Mouse (Mus musculus): Measurements from ENCODE around the gene Fam124a.
"Not testable (repeated sequence)": the region's sequence is repeated elsewhere in the genome, so short reads cannot be mapped to it uniquely, and the experiment has no call there.

The Fam124a gene

DNA sequence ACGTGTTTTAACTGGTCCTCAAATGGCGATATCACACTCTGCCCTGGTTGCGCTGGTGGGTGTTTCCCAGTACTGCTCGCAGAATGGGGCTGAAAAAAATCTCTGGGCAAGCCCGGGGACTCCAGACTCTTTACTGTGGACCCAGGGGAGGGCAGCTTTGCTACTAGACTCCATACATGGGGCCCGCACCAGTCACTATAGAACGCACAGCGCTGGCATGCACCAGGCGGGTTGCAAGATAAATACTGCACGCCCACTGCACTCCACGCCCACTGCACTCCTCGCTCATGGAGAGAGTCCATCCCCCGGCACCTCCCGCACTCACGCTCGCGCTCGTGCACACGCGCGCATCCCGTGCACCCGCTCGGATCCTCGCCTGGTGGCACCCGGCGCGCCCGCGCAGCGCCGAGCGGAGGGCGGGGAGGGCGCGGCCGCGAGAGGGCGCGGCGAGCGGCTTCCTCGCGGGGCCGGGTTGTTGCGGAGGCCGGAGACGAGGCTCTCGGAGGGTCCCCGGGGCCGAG, at the start of gene Fam124a:
Gene Fam124a (plus strand): TSS at position 429 of the 521 bp plus-strand sequence.
- DNase-seq (ENCODE audit: low spot score in 2 of 2): peak in 1 of 2 experiments; percentile 21

DNA sequence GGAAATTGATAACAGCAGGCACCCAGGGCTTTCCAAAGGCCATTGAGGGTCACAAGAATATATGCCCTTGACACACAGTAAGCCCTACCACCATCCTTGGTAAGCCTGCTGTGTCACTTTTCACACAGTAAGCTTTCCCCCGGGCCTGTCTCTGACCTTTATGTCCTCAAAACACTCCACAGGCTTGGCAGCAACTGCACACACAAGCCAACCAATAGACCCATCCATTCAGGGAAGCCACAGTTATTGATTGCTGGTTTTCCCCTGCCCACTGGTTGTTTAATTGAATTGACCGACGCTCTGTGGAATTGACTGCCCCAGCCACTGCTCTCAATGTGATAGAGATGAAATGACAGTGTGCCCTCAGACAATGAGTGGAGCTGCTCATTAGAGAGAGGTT, 49.3 kb upstream of the Fam124a start:
- no peak for DNase-seq (ENCODE audit: low spot score in 2 of 2)

DNA sequence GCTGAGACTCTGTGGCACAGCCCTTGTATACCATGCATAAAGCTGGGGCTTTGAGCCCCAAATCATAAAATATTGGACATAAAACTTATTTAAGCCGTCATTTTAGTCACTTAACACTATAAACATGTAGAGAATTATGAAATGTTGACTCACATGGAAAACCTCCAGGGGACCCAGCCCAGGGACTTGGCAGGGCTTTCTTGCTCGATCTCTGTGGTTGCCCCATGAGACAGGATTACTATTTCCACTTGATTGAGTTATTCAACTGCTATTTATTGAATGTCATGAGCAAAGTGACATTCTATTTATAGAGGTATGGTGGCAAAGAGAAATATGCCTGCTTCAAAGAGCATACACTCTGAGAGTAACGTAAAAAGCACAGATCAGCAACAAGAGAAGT, 46.2 kb upstream of the Fam124a start:
- DNase-seq (ENCODE audit: low spot score in 2 of 2): no peak

DNA sequence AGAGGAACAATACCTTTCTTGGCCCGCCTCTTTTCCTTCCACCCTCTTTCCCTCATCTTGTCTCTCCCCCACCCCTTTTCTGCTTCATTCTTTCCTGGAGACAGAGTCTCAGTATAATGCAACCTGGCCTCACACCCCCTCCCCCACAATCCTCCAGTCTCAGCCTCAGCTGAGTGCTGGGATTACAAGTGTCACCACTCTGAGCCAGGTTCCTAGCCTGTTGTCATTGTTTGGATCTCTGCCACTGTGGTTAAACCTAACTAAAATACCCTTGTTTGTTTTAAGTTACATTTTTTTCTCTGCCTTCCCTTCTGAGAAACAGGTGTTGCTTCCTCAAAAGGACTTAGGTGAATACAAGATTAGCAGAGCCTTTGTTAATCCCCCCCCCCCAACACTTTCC, 42.7 kb upstream of the Fam124a start:
- DNase-seq (ENCODE audit: low spot score in 2 of 2): no peak

DNA sequence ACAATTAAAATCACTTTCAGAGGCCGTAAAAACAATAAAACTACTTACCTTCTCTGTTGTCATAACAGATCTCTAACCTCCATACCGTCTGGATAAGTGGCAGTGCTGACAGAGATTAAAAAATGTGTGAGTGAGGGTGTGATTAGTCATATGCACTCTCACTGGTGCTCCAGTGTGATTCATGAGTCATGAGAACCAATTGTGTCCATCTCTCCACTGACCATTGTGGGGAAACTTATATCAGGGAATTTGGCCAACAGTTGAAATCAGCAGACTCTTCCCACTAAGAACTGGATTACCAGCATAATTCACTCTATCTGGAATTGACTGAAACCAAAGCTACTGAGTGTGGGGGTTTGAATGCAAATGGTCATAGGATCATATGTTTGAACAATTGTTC, 24.6 kb upstream of the Fam124a start:
- DNase-seq (ENCODE audit: low spot score in 2 of 2): no peak

DNA sequence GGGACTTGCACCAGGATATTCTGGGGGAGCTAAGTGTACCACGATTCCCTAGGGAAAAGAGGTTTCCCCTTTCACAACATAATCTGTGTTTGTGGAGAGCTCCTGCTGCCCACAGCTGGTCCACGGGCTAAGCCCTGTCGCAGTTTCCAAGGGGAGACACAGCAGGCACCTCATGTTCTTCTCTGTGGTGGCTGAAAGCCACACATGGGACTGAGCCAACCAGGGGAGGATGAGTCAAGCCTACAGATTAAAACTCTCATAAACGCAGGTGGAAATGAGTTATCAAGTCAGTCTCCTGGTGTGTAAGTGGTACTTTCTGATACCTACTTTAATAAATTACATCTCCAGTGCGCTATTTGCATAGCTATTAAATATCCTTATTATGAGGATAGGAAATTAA, 19.4 kb upstream of the Fam124a start:
- no peak for DNase-seq (ENCODE audit: low spot score in 2 of 2)

DNA sequence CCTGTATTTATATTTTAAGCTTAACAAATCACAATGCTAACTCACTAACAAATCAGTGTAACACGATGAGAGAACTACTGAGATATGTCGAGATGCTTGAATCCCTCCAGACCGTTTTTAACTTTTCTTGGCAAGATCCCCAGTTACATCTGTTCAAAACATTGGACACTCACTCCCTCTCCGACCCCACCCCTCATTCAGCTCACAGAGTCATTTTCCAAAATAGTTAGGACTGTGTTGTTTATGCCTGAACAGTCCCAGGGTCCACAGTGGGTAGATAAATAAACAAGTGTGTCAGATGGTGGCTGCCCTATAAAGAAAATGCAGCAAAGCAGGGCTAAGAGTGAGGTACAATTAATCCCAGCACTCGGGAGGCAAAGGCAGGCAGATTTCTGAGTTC, 18.5 kb upstream of the Fam124a start:
- no peak for DNase-seq (ENCODE audit: low spot score in 2 of 2)

DNA sequence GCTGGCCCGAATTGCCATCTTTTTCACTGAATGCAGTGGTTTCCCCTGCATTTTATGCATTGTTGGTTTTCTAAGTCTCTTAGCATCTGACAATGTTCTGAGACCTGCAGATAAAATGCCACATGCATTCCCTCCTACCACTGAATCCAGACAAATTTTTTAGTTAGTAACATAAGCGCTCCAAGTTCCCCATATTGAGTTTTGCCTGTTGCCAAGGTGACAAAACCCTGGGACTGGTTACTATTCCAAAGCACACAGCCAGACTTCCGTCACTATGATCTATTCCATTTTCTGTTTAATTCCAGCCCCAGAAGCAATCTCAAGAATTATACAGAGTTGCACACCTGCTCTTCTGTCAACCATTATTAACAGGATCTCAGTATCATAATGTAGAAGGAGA, 15.7 kb upstream of the Fam124a start:
- DNase-seq (ENCODE audit: low spot score in 2 of 2): no peak

DNA sequence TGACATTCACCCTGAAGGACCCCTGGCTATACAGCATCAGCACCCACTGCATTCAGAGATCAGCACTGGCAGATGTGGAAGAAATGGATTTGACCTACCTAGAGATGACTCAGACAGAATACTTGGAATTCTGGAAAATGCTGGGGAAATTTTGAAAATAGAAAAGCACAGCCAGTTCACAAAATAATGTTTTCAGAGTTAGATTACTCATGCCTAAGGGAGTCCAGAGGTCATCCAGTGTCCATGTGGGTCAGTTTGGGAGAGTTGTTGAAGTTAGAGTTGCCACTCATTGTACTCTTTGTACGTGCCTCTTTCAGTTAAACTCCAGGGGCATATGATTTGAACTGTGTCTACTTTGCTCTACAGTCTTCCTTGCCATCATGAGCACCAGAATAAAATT, 13.8 kb upstream of the Fam124a start:
- no peak for DNase-seq (ENCODE audit: low spot score in 2 of 2)

DNA sequence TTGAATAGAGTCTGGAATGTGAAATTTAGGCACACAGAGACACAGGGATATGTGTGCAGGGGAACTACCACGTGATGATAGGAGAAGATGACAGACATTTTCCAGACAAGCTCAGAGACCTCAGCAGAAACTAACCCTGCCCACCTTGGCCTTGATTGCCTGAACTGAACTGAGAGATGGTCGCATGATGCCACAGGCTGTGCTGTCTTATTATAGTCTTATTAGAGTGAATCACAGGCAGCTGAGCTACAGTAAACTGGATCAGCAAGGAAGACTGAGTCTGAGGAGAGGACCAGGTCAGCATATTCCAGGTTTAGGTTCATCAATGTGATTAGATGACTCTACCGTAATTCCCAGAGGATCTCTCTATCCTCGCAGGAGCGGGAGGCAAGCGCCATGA, 9.2 kb upstream of the Fam124a start:
- no peak for DNase-seq (ENCODE audit: low spot score in 2 of 2)

DNA sequence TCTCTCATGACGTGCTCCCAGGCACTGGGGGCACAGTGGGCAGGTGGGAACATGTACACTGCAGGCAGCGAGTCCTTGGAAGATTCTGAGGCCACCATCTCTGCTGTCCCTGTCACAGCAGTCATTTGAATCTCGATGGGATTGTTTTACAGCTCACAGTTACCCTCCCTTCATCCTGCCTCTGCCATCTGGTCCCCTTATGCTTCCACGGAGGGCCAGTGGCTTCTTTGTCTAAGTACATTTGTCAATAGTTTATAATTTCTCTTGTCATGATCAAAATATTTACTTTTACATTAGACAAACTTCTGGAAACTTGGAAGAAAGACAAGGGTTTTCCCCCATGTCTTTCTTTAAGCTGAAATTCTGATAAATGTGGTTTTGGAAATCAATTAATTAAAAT, 8.8 kb upstream of the Fam124a start:
- no peak for DNase-seq (ENCODE audit: low spot score in 2 of 2)

DNA sequence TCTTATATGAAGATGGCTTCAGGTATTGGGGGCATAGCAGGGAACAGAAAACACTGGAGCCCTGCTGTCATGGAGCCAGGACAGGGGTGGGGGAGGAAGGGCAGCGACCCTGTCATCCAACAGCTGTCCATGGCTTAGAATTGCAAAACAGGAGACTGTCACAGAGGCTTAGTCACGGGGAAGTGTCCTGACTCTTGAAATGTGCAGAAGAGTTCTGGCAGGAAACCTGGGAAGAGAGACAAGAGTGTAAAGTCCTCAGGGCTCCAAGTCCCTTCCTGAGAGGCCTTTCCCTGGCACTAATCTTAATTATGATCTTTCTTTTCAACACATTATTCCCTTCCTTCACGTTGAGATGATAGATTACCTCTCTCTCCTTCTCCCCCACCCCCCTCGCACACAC, 5.4 kb upstream of the Fam124a start:
- DNase-seq (ENCODE audit: low spot score in 2 of 2): no peak

DNA sequence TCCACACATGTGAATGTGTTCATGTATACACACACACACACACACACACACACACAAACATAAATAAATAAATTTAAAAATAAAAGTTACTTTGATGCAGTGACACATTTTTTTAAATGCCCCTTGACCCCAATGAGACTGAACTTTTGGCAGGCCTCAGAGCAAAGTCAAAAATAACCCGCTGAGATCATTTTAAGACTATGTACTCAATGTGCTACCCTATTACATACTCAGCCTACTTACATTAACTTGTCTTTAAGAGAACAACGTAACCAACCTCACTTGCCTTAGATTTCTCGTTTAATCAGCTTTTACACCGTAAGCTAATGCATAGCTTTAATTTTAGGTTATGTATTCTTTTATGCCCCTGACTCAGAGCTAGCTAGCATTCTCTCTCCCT, 2.8 kb upstream of the Fam124a start:
- no peak for DNase-seq (ENCODE audit: low spot score in 2 of 2)

DNA sequence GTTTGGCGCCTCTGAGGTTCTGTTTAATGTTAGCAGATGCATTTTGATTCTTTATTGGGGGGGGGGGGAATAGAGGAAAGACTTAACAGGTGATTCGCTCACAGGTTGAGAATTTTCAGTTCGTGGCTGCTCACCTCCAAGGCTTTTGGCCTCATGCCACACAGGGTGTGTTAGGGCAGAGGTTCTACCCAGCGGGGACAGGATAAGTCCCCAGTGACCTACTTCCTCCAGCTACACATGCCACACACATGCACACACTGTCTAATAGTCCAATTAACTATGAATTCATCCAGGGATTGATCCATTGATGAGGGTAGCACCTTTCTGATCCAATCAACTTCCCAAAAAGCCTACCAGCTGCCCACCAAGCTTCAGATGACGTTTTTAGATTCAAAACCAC, 1.8 kb upstream of the Fam124a start:
- no peak for DNase-seq (ENCODE audit: low spot score in 2 of 2)

DNA sequence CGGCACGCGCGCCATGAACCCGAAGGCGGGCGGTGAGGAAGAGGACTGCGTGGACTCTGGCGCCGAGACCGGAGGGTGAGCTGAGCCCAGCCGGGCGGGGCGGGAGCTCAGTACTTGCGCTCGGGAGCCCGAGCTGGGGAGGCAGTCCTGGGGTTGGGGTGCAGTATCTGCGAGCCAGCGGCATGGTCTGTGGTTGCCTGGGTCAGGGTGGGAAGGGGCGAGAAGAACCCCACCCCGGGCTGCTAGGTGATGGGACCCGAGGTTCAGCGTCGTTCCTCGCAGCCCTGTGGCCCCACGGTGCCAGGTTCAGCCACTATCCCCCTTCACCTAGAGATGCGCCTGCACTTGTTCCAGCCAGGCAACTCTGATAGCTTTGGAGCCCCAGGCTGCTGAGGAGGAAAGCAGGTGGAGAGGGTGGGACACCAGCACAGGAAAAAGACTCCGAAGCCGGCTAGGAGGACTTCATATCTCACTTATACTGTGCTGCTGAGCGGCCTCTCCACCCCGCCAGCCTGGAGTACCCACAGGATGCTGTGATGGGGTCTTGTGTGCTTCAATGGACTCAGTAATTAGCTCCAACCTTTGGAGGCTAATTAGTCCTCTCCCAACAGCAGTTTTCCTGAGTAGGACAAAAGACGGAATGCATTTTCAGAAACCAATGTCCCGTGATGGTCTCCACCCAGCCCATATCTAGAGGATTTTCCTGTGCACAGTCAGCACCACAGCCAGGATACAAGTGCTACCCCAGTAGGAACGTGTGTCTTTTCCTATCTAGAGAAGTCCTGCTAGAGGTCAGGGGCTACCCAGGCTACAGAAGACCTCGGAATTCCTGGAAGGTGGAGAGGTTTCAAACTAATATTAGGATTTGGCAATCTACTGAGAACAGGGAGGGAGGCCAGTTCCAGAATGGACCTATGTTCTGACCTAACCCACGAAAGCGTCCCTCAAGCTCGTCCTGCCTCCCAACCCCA, 588 bp downstream of the Fam124a start:
- no peak for DNase-seq (ENCODE audit: low spot score in 2 of 2)

DNA sequence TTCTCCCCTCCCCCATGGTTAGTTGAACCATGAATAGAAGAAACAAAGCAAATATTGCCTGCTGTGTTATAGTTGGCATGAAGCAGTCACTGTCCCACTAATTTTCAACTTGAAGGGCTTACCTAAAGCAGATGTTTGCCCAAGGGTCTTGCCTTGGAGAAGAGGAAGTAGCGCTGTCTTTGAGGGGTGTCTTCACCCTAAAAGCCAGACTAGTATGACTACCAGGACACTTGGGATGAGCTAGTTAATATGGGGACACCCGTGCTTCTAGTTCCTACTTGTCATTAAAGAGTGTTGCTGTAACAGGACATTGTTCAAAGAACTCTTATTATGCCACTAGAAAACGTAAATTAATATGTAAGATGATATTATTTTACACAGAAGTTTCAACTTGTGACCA, 1.6 kb downstream of the Fam124a start:
- no peak for DNase-seq (ENCODE audit: low spot score in 2 of 2)

DNA sequence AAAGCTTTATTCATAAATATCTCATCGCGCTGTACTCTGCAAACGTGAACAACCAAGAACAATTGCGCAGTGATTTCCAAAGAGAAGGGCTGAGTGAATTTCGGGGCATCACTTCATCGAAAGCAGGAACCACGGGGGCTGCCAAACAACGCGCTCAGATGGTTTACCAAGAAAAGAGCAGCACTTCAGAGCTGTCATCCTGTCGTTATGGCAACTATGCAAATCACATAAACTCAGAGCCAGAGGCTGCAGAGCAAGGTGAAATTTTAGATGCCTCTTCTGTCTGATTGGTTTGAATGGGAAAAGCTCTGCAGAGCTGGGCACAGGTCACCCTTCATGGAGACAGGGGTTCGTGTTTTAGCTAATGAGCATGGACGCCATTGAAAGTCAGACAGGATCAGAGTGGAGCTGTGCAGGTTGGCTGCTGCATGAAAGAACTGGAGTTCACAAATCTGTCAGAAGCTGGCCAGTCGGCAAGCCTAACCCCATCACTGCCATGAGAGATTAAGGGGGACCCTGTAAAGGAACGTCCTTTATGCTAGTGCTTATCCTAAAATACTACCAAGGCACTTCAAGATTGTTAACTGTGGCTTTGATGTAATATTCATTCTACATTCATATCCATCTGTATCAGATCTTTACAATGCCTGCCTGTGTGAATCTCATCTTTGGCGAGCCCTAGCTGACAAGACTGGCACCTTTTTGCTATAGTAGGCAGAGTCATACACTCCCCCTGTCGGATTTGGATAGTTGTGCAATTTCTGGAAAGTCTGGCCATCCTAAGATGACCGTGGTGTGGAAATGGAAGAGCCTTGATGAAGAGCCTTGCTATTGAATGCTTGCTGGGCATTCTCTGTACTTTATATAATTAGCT, 6.6 kb downstream of the Fam124a start:
- no peak for DNase-seq (ENCODE audit: low spot score in 2 of 2)

DNA sequence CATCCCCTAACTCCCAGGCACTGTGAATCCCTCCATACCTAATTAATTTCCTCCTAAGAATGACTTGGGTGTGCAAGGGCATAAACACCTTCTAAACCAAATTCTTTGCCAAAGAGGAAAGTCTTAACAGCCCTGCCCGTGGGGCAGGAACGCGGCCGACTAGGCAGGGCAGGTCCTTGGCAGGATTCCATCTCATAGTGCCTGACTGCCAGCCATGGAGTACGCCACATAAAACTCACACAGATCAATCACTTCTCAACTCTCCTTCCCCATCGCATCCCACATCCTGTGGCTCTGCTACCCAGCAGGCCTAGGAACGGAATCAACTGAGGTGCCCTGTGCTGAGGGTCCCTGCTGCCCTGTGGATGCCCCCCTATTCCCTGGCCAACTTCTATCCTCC, 8.1 kb downstream of the Fam124a start:
- no peak for DNase-seq (ENCODE audit: low spot score in 2 of 2)

DNA sequence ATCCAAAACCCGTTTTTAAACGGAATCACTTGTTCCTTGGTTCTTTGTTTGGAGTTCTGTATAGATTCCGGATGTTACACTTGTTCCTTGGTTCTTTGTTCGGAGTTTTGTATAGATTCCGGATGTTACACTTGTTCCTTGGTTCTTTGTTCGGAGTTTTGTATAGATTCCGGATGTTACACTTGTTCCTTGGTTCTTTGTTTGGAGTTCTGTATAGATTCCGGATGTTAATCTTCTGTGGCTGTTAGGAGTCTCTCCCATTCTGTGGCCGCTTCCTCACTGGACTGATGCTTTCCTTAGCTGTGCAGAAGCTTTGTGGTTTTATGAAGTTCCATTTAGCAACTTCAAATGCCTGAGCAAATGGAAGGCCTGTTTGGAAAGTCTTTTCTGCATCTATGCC, 11.3 kb downstream of the Fam124a start, which contains the start of gene Gm4131:
Gene Gm4131 (minus strand): TSS at position 101 of the 400 bp plus-strand sequence.
- DNase-seq (ENCODE audit: low spot score in 2 of 2): not testable (repeated sequence)

DNA sequence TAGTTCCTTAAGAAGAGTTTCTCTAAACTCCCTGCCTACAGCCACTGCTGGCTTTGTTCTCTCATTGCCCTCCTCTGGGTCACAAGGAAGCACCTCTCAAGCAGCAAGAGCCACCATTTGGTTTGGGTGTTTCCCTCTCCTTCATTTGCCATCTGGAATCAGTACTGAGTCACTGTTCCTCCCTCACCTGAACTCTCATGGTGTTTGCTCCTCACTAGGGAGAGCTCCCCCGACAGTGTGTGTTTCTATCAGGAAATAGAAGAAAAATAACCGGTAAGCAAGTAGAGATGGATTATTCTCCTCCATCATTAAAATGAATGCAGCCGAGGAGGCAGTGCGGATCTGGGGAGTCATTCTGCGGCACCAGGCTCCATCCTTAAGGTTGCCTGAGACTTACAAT, 13.9 kb downstream of the Fam124a start:
- DNase-seq (ENCODE audit: low spot score in 2 of 2): no peak

DNA sequence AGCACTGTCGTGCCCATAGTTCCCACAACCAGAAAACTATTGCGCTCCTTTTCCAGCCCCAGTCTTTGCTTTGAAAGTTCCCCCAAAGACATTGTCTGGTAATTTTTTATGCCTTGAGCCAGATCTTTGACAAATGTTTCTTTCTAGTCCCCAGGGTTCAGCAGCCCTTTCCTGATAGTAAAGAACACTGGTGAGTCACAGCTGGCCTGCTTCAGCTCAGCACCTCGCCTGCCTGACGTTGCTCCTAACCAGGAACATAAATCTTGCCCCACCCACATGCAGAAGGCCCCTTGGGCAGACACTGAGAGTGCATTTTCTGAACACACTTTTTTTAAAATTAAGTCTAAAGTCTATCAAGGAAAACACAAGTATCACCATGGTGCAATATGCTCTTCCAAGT, 14.8 kb downstream of the Fam124a start:
- DNase-seq (ENCODE audit: low spot score in 2 of 2): no peak

DNA sequence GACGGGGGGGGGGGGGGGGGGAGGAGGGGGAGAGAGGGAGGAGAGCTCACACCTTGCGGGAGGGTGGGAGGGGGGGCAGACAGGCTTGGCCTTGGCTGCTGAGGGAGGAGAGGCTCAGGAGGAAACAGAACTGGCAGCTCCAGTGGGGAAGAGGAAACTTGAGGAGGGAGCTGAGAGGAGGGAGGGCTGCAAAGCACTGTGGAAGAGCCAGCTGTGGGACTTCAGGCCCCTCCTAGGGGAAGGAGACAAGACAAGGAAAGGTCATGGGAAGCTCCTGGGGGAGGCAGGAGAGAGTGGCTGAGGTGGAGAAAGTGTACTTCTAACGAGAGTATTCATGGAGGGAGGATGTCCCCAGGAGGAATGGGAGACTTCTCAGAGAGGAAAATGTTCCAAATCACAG, 17.9 kb downstream of the Fam124a start:
- DNase-seq (ENCODE audit: low spot score in 2 of 2): no peak

Measured in spleen, postnatal 14 days (tissue).